Mouse (Mus musculus) right cerebral cortex, adult 18-20 months (tissue): ENCODE measurements around the gene Zmiz1.
A peak's percentile ranks its signal among the peaks of the same experiment; 100 is the strongest.

Source experiments
- DNase-seq: peaks from one replicate; pipeline ENCODE4 v3.0.0; 2022; ENCODE audit warnings: mixed read lengths

Gene Zmiz1

GRCm38 (mm10) chr14:25459016-25459393 lies at the start of gene Zmiz1:
TSS of gene Zmiz1 (plus strand) at chr14:25459185.
- peak; percentile 90 for DNase-seq

DNA sequence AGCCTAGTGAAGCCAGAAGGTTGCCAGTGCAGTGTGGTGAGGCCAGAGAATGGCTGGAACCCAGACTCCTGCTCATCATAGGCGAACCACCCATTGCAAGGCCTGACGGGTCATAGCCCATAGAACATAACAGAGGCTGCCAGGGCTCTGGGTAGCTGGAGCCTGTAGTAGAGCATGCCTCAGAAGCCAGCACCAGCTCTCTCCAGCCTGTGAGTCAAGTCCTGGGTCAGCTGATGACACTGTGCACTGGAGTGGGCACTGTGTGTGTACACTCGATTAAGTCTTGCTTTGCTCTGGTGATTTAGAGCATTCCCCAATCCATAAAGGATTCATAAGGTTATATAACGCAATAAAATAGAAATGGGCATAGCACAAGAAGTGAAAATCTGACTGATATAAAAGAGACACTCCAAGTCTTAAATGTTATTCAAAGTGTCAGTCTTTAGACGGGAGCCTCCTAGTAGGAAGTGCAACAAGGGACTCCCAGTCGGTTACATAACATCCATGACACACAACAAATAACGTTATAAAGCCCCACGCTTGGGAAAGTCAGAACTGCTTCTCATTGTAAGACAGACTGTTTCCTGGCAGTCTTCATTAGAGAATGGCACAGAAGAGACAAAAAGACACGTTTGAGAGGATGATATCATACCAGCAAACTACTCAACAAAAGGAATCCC lies 47.0 kb upstream of the Zmiz1 start:
- no peak for DNase-seq

- DNase-seq: no peak
Measured at GRCm38 (mm10) chr14:25412811-25413210, 46.2 kb upstream of the Zmiz1 start.

DNA sequence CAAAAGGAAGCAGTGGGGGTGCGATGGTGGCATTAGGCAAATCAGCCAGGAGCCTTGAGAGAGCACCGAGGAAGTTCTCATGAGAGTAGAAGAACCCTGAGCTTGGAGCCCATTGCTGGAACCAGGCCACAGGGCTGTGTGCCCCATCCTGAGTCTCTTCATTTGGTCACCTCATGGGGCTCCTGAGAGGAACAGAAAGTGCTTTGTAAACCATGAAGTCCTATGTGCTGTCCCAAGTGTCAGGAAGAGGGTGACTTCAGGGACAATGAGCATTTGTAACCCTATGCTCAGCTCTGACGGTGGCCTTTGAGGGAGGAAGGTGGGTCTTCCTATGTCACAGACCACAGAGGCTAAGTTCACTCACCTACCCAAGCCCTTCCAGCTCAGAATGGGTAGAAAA lies 45.5 kb upstream of the Zmiz1 start:
- DNase-seq: no peak

DNA sequence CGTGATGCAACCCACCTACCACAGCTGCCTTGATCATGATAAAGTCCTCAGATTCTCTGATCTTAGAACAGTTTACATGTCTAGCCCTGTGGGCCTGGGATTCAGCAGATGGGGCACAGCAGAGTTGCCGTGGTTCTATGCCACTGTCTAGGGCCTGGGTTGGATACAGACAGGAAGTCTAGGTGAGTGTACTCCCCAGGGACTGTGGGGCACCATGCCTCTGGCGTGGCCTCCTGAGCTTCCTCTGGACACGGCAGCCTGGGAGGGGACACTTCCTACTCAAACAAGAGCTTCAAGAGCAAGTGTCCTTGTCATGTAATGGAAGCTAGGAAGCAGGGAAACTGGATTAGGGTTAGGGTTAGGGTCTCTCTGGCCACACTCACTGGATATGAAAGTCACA lies 44.9 kb upstream of the Zmiz1 start:
- DNase-seq: no peak

DNA sequence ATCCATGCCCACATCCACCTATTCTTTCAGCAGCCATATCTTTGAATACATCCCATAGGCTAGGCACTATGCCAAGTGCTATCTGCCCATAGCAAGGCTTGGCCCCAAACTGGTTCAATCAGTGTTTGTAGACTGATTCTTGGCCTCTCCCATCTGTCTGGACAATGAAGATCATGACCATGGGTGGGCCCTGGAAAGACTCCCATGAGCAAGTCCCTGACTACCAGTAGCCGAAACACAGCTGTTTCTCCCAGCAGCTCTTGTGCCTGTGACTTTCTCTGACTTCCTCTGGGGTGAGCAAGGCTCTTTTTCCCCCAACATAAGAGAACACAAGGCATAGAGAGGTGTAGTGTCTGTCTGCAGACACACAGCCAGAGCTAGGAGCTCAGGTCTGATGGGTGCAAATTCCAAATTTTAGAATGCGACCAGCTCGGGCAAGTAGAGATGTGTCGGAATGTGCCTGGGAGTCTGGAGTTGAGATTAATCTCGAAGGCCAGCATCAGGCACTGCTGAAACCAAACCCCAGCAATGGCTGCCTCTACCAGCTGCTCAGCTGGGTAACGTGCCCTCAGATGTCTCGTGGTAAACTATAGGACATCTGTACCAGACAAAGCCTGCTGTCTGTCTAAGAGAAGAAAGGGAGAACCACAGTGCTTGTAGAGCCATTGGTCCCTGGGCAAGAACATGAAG lies 38.8 kb upstream of the Zmiz1 start:
- DNase-seq: no peak

GRCm38 (mm10) chr14:25420987-25421386 lies 38.0 kb upstream of the Zmiz1 start:
- no peak for DNase-seq

- peak; percentile 76 for DNase-seq
Measured at GRCm38 (mm10) chr14:25421596-25422001, 37.4 kb upstream of the Zmiz1 start.

DNA sequence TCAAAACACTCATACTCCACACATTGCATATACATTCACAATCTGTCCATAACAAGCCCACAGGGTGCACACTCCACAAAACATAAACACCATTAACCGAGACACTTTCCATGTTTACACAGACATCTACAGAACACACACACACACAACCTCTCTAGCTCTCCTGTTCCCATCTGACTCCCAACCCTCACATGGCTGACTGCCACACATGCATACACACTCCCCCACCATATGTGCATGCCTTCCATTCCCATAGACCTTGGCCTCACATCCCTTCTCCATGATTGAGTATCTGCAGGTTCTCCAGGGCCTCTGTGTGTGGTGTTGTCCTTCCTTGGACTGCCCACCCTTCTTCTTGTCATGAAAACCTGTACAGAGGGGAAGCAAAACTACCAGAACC lies 36.0 kb upstream of the Zmiz1 start:
- no peak for DNase-seq

DNA sequence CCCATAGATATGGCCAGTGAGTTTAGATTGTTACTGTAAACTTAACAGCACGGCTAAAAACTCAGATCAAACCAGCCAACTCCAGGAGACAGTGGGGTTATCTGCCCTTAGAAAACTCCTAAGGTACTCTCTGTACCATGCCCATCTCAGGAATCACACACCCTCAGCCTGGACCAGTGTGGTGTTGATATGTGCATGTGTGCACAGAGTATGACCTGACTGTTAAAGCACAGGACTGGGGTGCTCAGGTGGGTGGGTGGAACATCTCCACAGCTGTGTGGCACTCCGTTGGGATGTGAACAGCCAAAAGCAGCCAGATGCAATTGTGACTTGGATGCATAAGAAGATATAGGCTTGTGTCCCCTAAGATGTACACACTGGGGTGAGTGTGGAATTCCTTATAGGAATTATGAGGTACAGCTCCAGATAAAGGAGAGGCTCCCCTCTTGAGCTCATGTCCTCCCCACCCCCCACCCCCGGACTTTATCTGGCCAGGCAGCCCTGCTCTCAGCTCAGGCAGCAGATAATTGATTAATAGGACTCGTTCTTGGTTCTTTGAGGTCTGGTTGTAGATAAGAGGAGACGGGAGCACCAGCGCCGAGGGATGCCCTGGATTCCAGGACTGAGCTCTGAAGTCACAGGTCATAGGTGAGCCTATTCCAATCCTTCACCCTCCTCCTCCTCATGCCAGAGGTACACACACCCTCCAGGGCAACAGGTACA lies 35.1 kb upstream of the Zmiz1 start:
- no peak for DNase-seq

GRCm38 (mm10) chr14:25438255-25438654 lies 20.7 kb upstream of the Zmiz1 start:
- no peak for DNase-seq

GRCm38 (mm10) chr14:25440116-25440515 lies 18.9 kb upstream of the Zmiz1 start:
- no peak for DNase-seq

DNA sequence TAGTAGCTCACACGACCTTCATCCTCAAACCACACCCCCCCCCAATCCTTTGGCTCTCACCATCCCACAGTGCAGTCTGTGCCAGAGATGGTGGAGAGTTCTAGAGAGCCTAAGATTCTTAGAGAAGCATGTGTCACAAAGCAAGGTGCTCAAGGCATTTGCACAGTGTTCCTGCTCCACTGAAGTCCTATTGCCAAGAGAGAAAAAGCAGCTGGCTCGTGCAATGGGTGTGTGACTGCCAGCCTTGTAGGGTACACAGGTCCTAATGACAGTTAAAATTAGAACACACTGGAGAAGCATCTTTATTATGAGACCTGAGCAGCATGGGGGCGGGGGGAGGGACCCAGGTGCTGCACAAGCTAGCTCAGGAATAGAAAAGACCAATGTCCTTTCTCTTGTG lies 18.2 kb upstream of the Zmiz1 start:
- no peak for DNase-seq

GRCm38 (mm10) chr14:25441469-25441868 lies 17.5 kb upstream of the Zmiz1 start:
- no peak for DNase-seq

DNA sequence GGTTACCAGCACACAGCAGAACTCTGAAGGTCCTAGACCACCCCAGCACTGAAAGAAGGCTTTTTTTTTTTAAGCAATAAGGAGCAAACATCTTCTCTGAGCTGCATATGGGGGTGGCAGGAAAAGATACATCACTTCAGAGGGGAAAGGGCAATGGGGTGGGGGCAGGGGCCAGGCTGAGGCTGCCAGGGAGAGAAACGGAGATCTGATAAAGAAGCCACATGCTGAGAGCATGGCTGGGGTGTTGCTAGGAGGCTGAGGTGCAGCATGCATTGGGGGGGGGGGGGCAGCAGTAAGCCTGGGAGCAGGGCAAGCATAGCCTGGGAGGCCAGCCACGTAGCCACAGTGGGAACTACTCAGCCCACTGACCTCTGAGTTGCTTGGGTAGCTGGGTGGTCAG lies 16.3 kb upstream of the Zmiz1 start:
- no peak for DNase-seq

DNA sequence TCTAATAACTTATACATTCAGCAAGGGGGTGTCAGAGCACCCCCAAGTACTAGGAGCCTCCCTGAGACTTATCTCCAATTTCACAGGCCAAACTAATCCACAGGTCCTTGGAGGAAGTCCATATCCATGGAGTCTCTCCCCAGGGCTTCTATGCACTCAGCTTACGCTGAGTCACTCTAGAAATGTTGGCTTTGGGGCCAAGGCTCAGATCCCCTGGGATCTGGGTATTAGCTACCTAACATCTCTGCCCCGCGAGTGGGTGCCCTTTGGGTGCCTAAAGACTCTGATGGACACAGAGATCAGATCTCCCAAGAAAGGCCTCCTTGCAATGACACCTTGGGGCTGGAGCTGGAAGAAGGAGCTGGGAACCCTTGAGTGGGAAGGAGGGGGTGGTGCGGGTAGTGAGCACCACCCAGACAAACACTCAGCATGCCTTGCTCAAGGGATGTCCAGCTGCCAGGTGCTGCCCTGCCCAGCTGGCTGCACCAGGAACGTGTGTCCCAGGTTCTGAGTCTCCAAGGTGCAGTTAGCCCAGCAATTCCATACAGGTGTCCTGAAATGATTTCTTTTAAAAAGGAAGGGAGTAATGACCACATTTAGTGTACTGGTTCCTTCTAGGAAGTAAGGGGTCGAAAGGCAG lies 11.7 kb upstream of the Zmiz1 start:
- DNase-seq: no peak

- no peak for DNase-seq
Measured at GRCm38 (mm10) chr14:25448471-25448870, 10.5 kb upstream of the Zmiz1 start.

GRCm38 (mm10) chr14:25451099-25451667 lies 7.8 kb upstream of the Zmiz1 start:
- DNase-seq: no peak

- no peak for DNase-seq
Measured at GRCm38 (mm10) chr14:25451699-25452632, 7.0 kb upstream of the Zmiz1 start.

DNA sequence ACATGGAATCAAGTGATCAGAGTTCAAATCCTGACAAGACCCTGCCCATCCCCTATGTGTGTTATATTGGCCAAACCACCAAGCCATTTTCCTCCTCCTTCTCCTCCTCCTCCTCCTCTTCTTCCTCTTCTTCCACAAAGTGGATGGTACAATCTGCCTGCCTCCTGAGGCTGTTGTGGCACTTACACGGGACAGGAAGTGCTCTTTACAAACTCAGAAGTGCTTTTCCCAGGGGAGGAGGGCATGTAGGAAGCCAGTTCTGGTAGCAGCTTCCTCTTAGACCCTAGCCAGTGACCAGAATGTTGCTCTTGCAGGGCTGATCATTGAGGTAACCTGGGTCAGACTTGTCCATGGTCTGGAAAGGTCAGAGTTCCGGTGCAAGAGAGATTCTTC lies 6.4 kb upstream of the Zmiz1 start:
- DNase-seq: no peak

DNA sequence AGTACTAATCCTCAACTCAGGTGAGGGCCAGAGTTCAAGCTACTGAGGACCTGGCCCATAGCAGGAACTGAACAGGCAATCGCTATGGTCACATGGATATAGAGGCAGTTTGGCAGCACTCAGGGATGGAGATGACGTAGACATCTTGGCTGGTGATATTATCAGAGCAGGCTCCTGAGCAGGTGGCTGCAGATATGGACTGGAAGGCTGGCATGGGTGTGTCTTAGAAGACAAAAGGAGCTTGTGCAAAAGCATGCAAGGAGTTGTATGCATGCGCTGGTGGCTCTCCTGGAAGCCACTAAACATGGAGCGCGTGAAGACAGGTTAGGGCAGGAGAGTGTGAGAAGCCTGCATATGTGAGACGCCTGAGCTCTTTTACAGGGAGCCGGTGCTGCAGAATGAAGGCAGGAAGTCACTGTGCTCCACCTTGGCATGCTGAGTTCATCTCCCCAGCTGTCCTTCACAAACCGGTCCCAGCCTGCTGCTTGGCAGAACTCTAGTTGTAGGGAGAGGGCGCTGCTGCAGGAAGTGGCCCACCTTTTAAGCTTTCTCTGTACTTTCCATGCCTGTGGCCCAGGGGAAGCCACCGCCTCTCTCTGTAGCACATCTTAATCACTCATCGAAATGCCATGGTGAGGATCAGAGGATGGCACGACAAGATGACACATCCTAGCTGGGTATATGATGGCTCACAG lies 4.8 kb upstream of the Zmiz1 start:
- DNase-seq: no peak
